Mouse (Mus musculus) central nervous system, embryonic 14 days (tissue): Measurements from ENCODE around the gene Wdr75. TPM values are rescaled to one million over a fixed set of nuclear protein-coding genes. Genes with fewer than 3 reads are reported as not detected.

Source experiments
- polyA plus RNA-seq: library from polyadenylated mRNA; depleted of rRNA; stranded (reverse); fragments of >200 nt; gene quantifications from 2 replicates; pipeline ENCODE4 v1.2.3, GENCODE M21; 2012; rRNA removed

Gene Wdr75
- polyA plus RNA-seq: 67.3 and 68.4 TPM in 2 replicates

DNA sequence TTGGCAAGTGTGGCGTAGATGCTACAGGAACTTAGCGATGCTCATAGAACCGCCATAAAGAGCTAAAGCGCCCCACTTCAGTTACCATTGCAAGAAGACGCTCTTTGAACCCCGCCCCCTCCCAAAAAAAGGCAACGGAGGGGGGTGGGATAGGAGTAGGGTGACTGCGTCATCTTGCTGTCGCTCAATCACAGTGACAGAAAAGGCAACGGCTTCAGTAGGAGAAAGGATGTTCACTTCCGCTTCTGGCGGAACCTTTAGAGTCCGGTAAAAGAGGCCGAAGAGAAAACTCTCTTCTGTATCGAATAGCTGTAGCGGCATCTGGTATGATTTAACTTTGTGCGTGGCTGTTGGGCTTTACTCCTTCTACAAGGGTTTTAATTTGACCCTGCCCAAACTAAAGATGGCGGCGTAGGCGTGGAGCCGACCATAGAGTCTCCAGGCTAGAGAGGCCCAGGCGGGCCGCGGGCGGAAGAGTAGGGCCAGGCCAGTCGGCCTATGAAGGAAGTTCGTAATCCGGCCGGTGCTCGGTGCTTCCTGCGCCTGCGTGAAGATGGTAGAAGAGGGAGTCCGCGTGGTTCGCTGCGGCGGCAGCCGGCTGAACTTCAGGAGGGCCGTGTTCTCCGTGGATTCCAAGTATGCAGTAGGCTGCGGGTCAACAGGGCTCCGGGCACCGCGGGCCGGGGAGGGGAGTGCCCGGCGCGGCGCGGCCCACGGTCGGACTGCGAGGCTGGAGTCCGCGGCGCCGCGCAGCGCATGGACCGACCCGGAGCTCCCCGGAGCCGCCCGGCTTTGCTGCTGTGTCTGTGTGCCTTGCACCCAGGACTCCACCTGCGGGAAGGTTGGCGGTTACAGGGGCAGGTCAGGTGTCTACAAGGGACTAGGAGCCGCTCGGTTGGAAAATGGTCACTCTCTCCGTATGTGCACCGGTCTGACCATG, at the start of gene Wdr75:
Wdr75 (plus strand) TSS at position 198 of the 940 bp plus-strand sequence.

Other genes with a start within 250 kb of the Wdr75 start
- gene Gm5269, start 95.1 kb downstream of the Wdr75 start, polyA plus RNA-seq: not detected in 2 replicates
- gene Slc40a1, start 131.4 kb downstream of the Wdr75 start, polyA plus RNA-seq: 9.1 and 9.6 TPM in 2 replicates